Mouse (Mus musculus) cerebellum, postnatal 4 days (tissue): ENCODE measurements around the gene Gns.

Source experiments
- DNase-seq, 2 experiments: peaks; one replicate each; pipeline ENCODE4 v3.0.0; 2022; ENCODE audit warnings: low spot score in 2 of 2, mixed read lengths in 1 of 2

The Gns gene

DNA sequence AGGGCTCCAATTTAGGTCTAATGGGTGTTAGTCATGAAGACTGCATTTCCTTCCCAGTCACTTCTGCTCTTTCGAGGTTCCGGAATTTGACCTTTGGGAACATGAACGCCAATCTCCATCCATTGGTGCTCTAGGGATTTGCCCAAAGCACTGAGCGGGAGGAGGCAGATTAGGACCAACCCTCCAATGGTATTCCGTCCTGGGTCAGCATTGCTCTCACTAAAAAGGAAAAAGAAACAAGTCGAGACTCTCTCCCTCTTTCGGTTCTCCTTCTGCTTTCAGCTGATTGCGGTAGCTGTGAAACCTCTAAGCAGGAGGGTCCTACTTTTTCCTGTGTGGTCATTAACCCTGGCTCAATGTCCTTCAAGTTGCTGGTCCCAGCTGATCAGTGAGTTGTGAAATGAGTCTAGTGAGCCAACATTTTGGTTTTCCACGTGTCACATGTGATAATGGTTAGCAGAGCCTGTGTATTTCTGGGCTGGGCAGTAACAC is 937 bp downstream of the Gns start:
- no peak for DNase-seq

DNA sequence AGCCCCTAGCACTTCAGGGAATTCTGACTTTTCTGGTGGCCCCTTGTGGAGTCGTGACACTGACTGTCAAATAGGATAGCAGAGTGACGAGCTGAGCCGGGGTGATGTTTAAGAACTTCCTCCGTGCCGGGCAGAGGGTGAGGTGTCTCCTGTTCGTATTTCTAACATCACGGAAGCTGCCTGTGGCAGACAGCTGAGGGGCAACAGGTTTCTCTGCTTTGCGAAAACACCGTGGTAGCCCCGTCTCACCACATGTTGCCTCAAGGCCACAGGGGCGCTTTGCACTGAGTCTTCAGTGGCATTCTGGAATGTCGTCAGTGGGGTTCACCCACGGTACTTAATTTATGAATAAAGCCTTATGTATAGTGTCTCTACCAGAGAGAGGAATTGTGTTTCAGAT is 2.4 kb downstream of the Gns start:
- DNase-seq, result no peak

- DNase-seq, result no peak
Measured at GRCm38 (mm10) chr10:121367780-121368179, 2.9 kb downstream of the Gns start.

GRCm38 (mm10) chr10:121368783-121369465 is 4.0 kb downstream of the Gns start:
- DNase-seq, result no peak

DNA sequence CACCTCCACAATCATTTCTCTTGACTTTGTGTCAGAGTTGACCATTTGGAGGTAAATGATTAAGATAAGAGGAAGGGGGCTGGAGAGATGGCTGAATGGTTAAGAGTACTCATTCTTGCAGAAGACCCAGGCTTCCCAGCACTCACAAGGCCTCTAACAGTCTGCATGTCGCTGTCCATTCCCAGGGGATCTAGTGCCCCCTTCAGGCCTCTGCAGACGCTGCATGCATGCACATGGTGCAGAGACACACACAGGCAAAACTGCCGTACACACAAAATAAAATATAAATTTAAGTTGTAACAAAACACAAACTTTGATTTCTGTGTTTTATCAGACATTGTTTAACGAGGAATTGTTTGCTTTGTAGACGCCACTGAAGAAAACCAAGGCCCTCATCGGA is 5.9 kb downstream of the Gns start:
- DNase-seq, result no peak

GRCm38 (mm10) chr10:121374013-121374412 is 9.1 kb downstream of the Gns start:
- DNase-seq, result no peak

GRCm38 (mm10) chr10:121374693-121375620 is 10.1 kb downstream of the Gns start:
- no peak for DNase-seq

GRCm38 (mm10) chr10:121375649-121376493 is 11.0 kb downstream of the Gns start:
- no peak for DNase-seq

- no peak for DNase-seq
Measured at GRCm38 (mm10) chr10:121376530-121377271, 11.8 kb downstream of the Gns start.

- DNase-seq, result no peak
Measured at GRCm38 (mm10) chr10:121379387-121379786, 14.5 kb downstream of the Gns start.

DNA sequence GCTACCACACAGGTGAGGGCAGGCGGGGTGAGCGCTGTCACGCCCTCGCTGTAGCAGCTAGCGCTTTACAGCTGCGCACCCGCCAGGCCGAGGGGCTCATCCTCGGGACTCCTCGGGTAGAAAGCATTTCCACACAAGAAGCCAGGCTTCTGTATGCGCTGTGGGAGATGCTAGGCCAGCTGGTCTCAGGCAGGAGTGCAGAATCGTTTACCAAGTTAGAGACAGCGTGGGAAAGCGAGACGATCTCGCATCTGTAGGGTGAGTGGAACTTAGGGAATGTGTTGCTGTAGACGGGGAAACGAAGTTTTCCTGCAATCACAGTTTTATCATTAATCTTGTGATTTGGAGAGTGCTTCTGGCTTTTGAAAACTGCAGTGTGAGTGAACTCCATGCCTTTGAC is 16.4 kb downstream of the Gns start:
- no peak for DNase-seq

GRCm38 (mm10) chr10:121384710-121385109 is 19.8 kb downstream of the Gns start:
- no peak for DNase-seq

- no peak for DNase-seq
Measured at GRCm38 (mm10) chr10:121385695-121386094, 20.8 kb downstream of the Gns start.

GRCm38 (mm10) chr10:121386347-121386746 is 21.5 kb downstream of the Gns start:
- no peak for DNase-seq

GRCm38 (mm10) chr10:121390602-121391001 is 25.7 kb downstream of the Gns start:
- no peak for DNase-seq

- no peak for DNase-seq
Measured at GRCm38 (mm10) chr10:121391901-121392300, 27.0 kb downstream of the Gns start.

DNA sequence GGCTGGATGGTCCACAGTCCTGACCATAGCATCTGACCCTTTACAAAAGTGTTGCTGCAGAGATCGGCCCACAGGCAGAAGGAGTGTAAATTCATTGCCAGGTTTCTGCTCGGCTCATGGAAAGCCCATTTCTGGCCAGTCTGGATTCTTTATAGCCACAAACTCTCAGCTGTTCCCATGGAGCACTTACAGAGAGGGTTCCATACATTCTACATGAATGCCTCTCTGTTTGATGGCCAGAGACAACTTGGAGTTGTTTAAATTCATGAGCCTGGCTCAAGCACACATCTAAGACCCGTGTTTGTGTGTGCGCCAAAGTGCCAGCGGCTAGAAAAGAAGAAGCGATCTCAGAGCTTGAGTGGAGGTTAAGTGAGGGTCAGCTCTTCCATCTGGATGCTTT is 29.4 kb downstream of the Gns start:
- no peak for DNase-seq

- DNase-seq, result no peak
Measured at GRCm38 (mm10) chr10:121394789-121395325, 30.0 kb downstream of the Gns start.

DNA sequence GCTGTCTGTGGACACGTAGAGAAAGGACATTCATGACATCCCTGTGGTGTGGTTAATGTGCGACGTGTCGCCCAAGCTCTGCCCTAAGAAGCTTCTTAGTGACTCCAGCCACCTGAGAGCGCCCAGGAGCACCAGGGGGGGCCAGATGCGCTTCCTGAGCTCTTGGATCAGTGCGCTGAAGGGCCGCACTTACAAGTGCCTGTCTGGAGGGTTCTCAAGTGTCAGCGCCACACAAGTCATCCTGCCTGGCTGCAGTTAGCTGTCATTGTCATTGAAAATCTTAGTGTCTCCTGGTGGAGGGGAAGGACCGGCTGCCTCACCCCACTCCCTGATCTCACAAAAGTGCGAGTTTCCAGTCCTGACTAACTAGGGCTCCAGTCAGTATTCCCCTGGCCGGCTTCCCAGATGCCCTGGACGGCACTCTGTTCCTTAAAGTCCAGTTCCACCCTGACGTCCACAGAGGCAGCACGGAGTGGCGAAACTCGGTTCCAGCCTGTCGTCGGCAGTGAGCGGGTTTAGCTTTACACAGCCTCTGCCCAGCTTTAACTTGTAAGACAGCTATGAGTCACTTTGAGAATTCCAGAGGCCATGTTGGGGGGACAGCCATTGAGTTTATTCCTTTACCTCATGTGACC is 30.8 kb downstream of the Gns start:
- no peak for DNase-seq

- no peak for DNase-seq
Measured at GRCm38 (mm10) chr10:121398599-121398998, 33.7 kb downstream of the Gns start.
